Mouse (Mus musculus) fibroblast of lung, adult 2 months (primary cell): Measurements from ENCODE around the gene Pgap3.

Experiments used
- DNase-seq: peaks from one replicate; pipeline ENCODE4 v3.0.0-alpha.2; 2011; ENCODE audit warnings: low read depth

The Pgap3 gene

GRCm38 (mm10) chr11:98354445-98354844 lies 45.8 kb downstream of the Pgap3 start:
- DNase-seq, result no peak

GRCm38 (mm10) chr11:98353651-98354211 lies 46.6 kb downstream of the Pgap3 start:
- DNase-seq, result peak; percentile 65

GRCm38 (mm10) chr11:98352272-98352990 lies 47.9 kb downstream of the Pgap3 start:
- no peak for DNase-seq

- no peak for DNase-seq
Measured at GRCm38 (mm10) chr11:98349308-98349707, 51.0 kb downstream of the Pgap3 start.

GRCm38 (mm10) chr11:98348083-98348961 lies 52.0 kb downstream of the Pgap3 start, which contains the start of gene Ppp1r1b:
Gene Ppp1r1b, plus strand, starts transcription at chr11:98348404.
- no peak for DNase-seq

- no peak for DNase-seq
Measured at GRCm38 (mm10) chr11:98347385-98348082, 52.8 kb downstream of the Pgap3 start.

- no peak for DNase-seq
Measured at GRCm38 (mm10) chr11:98346168-98346567, 54.1 kb downstream of the Pgap3 start.

- DNase-seq, result no peak
Measured at GRCm38 (mm10) chr11:98345253-98345652, 55.0 kb downstream of the Pgap3 start.

GRCm38 (mm10) chr11:98342000-98342945 lies 58.0 kb downstream of the Pgap3 start:
- DNase-seq, result peak; percentile 82

GRCm38 (mm10) chr11:98341174-98341573 lies 59.1 kb downstream of the Pgap3 start:
- DNase-seq, result no peak

GRCm38 (mm10) chr11:98340597-98340996 lies 59.7 kb downstream of the Pgap3 start:
- DNase-seq, result no peak

GRCm38 (mm10) chr11:98339679-98340287 lies 60.5 kb downstream of the Pgap3 start:
- no peak for DNase-seq

GRCm38 (mm10) chr11:98339071-98339501 lies 61.2 kb downstream of the Pgap3 start:
- no peak for DNase-seq
